ENCODE assay signal across 13 mouse cellular contexts in genomic region chr8:57758857-57759256, GRCm38 (mm10).
"Had no signal": no experiment of that assay in that cellular context is flagged by ENCODE, and none has a peak within 500 bp of the region (broad histone marks: within the 10 kb centered on the region; RNA-seq: fewer than 3 reads in every experiment).

No protein-coding gene starts in this region.

- DNase-seq: kidney, adult 18-20 months; kidney, adult 9 months; kidney, postnatal 14 days; kidney, postnatal 4 days; left cerebral cortex, postnatal 4 days; liver, postnatal 0 days; lung, embryonic 14.5 days; midbrain, embryonic 14.5 days; right cerebral cortex, adult 18-20 months; right cerebral cortex, postnatal 14 days; right cerebral cortex, postnatal 4 days; thymus, postnatal 14 days; thymus, postnatal 4 days had no signal
